Mouse (Mus musculus) thymus, adult 2 months (tissue): ENCODE data around the gene Scamp2.

Experiments
- CTCF ChIP-seq: fragments of 200-500 bp; IDR thresholded peaks from 2 replicates; pipeline ENCODE4 v1.5.1; 2012; ENCODE audit warnings: mild to moderate bottlenecking, control low read depth, low read length, moderate library complexity, borderline replicate concordance; ENCODE audit not compliant: control insufficient read depth, poor library complexity, insufficient read depth; ENCODE audit errors: extremely low read depth
- POLR2A ChIP-seq: fragments of 200-500 bp; IDR thresholded peaks from 2 replicates; pipeline ENCODE4 v1.6.1; 2012; ENCODE audit warnings: mild to moderate bottlenecking, low read length, control low read depth, moderate library complexity; ENCODE audit not compliant: control insufficient read depth, poor library complexity, insufficient read depth; ENCODE audit errors: extremely low read depth

- TF ChIP-seq CTCF: no peak
- no peak for TF ChIP-seq POLR2A
These were observed 34.3 kb upstream of the Scamp2 start for GRCm38 (mm10) chr9:57526435-57526834.
